Mouse (Mus musculus): ENCODE results near the gene Prcc. TPM values are rescaled to one million over a fixed set of nuclear protein-coding genes. Genes with fewer than 3 reads are reported as not detected.
A peak's percentile ranks its signal among the peaks of the same experiment; 100 is the strongest.
"Not testable (repeated sequence)": the region's sequence is repeated elsewhere in the genome, so short reads cannot be mapped to it uniquely, and the experiment has no call there.

Gene Prcc
- polyA plus RNA-seq, 1 experiment from 2014 or later, result 14.7 TPM

DNA sequence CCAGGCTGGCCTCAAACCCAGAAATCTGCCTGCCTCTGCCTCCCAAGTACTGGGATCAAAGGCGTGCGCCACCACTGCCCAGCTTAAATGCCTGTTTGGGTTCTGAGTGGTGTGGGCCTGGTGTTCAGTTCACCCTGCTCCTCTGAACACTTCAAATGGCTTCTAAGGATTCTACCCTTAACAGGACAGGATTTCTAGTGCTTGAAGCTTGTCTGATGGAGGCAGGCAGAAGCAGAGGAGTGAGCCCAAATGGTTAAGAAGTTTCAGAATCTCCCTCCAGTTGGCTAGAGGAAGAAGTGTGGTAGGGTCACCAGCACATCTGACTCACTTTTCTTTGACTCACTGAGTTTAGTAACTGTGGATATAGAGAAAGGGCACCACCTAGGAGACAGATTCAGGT is 24.0 kb upstream of the Prcc start:
- Histone ChIP-seq H3K27ac (ENCODE audit: low read depth) (peak overlapping the region; percentile 72), H3K4me3 (ENCODE audit: low read depth, low read length) (no peak overlapping the region), H3K4me1 (replicated peaks; ENCODE audit: control insufficient read depth, insufficient read depth, low read length) (peaks cover 36% of the 10 kb centered on the region), H3K4me2 (ENCODE audit: low read length) (peak overlapping the region; percentile 49), H3K9me3 (ENCODE audit: control insufficient read depth, low read length) (no peaks in the 10 kb centered on the region), H3K27me3 (replicated peaks; ENCODE audit: control insufficient read depth, insufficient read depth, low read length) (no peaks in the 10 kb centered on the region), H3K36me3 (ENCODE audit: control insufficient read depth, insufficient read depth, low read length) (peaks cover 13% of the 10 kb centered on the region), H3K9ac (ENCODE audit: low read length) (no peak overlapping the region)
- DNase-seq (ENCODE audit: low spot score) (no peak), ATAC-seq (replicated peaks; ENCODE audit: low FRiP score, low TSS enrichment, low read depth) (no peak)
- WGBS, result 93% methylated on average over 2 of the region's 2 CpGs

DNA sequence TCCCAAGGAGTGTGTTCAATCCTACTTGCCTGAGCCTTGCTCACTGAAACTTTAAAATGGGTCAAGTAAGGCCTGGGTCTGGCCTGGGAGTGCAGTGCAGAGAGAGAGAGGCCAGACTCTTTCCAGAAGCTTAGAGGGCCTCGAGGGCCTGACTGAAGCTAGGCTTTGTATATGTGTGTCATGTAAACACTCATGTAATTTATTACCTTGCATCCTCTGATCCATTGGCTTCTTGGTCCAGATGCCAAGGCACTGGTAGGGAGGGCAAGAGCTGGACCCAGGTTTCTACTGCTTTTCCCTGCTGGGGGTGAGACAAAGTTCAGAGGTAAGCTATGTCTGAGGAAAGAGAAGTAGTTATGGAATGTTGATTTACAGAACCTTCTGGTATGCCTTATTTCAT is 22.5 kb upstream of the Prcc start:
- no peak for DNase-seq (ENCODE audit: low spot score)
- WGBS, result 0% methylated on average over 1 of the region's 1 CpGs

DNA sequence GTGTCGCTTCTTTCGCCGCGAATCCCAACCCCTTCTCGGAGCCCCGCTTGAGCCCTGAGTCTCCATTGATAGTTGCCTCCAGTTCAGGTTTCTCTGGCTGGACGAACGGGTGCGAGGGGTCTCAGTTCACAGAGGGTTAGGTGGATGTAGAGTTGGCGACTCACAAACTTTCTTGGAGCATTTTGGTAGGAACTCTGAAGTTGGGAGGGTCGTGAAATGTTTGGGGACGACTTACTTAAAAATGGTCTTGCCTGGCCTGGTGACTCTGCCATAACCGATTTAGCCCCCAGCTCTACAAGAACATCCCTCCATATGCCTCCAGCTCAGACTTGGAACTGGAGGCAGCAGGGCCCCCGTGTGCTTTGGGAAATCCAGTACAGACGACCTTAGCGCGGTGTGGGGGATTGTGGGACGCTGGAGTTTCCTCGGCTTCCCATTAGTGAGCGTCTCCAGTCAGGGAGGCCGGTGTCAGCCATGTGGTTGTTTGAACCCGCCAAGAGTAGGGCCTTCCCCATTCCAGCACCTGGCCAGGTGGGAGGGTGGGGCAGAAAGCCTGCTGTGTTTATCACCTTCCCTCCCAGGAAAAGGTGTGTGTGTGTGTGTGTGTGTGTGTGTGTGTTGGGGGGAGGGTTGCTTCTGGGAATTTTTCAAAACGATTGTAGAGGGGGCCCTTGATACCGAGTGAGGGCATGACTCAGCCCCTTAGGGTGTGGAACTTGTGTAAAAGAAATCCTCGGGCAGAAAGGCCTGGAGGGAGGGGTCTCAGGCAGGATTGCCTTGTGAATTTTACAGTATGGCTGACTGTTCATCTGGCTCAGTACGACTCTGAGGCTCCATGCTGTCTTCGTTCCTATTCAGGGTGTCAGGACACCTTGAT is 21.8 kb upstream of the Prcc start:
- peak; percentile 36 for ATAC-seq (replicated peaks; ENCODE audit: low FRiP score, low TSS enrichment, low read depth)
- H3K27me3 ChIP-seq (replicated peaks; ENCODE audit: control insufficient read depth, insufficient read depth, low read length), result no peaks in the 10 kb centered on the region
- H3K4me2 ChIP-seq (ENCODE audit: low read length), result peak overlapping the region; percentile 78
- WGBS, result 1% methylated on average over 27 of the region's 27 CpGs
- no peaks in the 10 kb centered on the region for H3K9me3 ChIP-seq (ENCODE audit: control insufficient read depth, low read length)
- peak overlapping the region; percentile 92 for H3K27ac ChIP-seq (ENCODE audit: low read depth)
- peaks cover 36% of the 10 kb centered on the region for H3K4me1 ChIP-seq (replicated peaks; ENCODE audit: control insufficient read depth, insufficient read depth, low read length)
- H3K36me3 ChIP-seq (ENCODE audit: control insufficient read depth, insufficient read depth, low read length), result no peaks in the 10 kb centered on the region
- peak; percentile 79 for DNase-seq (ENCODE audit: low spot score)
- peak overlapping the region; percentile 90 for H3K9ac ChIP-seq (ENCODE audit: low read length)
- H3K4me3 ChIP-seq (ENCODE audit: low read depth, low read length), result peak overlapping the region; percentile 80

More for the DNA sequence above, 22.5 kb upstream of the Prcc start:
- Histone ChIP-seq H3K27me3 (replicated peaks; ENCODE audit: control insufficient read depth, insufficient read depth, low read length) (no peaks in the 10 kb centered on the region), H3K27ac (ENCODE audit: low read depth) (peak overlapping the region; percentile 92), H3K4me2 (ENCODE audit: low read length) (peak overlapping the region; percentile 78), H3K4me3 (ENCODE audit: low read depth, low read length) (peak overlapping the region; percentile 80), H3K36me3 (ENCODE audit: control insufficient read depth, insufficient read depth, low read length) (no peaks in the 10 kb centered on the region), H3K4me1 (replicated peaks; ENCODE audit: control insufficient read depth, insufficient read depth, low read length) (peaks cover 36% of the 10 kb centered on the region), H3K9ac (ENCODE audit: low read length) (peak overlapping the region; percentile 90), H3K9me3 (ENCODE audit: control insufficient read depth, low read length) (no peaks in the 10 kb centered on the region)
- ATAC-seq (replicated peaks; ENCODE audit: low FRiP score, low TSS enrichment, low read depth), result no peak

DNA sequence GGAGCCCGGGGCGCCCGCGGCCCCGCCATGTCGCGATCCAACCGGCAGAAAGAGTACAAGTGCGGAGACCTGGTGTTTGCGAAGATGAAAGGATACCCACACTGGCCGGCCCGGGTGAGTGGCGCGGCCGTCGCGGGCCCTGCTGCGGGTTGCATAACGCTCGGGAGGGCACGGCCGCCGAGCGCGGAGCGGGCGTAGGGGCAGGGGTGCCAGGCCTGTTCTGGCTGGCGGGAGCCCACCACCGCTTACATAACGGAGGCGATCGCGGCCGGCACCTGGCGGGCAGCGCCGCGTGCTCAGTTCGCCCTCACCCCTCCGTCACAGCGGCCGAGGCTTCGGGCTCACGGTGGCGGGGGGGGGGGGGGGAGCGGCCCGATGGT is 21.2 kb upstream of the Prcc start:
- peak; percentile 74 for DNase-seq (ENCODE audit: low spot score)
- 0% methylated on average over 39 of the region's 47 CpGs for WGBS
- Histone ChIP-seq H3K4me2 (ENCODE audit: low read length) (peak overlapping the region; percentile 78), H3K9ac (ENCODE audit: low read length) (peak overlapping the region; percentile 90), H3K36me3 (ENCODE audit: control insufficient read depth, insufficient read depth, low read length) (no peaks in the 10 kb centered on the region), H3K9me3 (ENCODE audit: control insufficient read depth, low read length) (no peaks in the 10 kb centered on the region), H3K4me3 (ENCODE audit: low read depth, low read length) (peak overlapping the region; percentile 80), H3K27ac (ENCODE audit: low read depth) (peak overlapping the region; percentile 92), H3K27me3 (replicated peaks; ENCODE audit: control insufficient read depth, insufficient read depth, low read length) (no peaks in the 10 kb centered on the region), H3K4me1 (replicated peaks; ENCODE audit: control insufficient read depth, insufficient read depth, low read length) (peaks cover 36% of the 10 kb centered on the region)
- peak; percentile 17; the same call in 1 of the 2 replicates for ATAC-seq (replicated peaks; ENCODE audit: low FRiP score, low TSS enrichment, low read depth)

DNA sequence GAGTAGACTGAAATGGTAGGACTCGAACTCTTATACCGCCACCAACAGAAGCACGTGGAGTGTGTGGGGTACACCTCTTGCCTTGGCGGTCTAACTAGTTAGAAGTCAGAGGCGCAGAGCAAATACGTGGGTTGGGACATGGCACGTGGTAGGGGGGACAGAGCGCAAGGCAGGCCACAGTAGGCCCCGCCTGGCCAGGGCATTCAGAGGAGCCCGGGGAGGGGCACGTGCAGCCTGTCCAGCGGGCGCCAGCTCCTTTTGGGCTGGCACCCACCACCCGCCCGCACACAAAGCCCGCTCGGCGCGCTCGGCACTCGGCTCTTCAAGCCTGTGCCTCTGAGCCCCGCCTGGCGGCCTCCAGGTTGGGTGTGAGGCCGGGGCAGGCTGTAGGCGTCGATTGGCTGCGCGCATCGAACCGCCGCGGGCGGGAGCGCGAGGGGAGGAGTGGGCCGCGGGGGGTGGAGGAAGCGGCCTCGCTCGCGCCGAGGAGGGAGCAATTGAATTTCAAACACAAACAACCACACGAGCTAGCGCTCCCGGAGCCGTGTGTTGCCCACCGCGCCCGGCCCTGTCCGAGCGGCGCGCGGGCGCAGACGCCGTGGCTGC is 20.6 kb upstream of the Prcc start, which contains the start of gene Hdgf:
Gene Hdgf, plus strand, starts transcription at position 442 of the 606 bp plus-strand sequence.
- Histone ChIP-seq H3K4me1 (replicated peaks; ENCODE audit: control insufficient read depth, insufficient read depth, low read length) (peaks cover 32% of the 10 kb centered on the region), H3K9me3 (ENCODE audit: control insufficient read depth, low read length) (no peaks in the 10 kb centered on the region), H3K4me2 (ENCODE audit: low read length) (peak within 1 kb of the TSS; percentile 78), H3K36me3 (ENCODE audit: control insufficient read depth, insufficient read depth, low read length) (no peaks in the 10 kb centered on the region), H3K9ac (ENCODE audit: low read length) (peak within 1 kb of the TSS; percentile 90), H3K27me3 (replicated peaks; ENCODE audit: control insufficient read depth, insufficient read depth, low read length) (no peaks in the 10 kb centered on the region), H3K4me3 (ENCODE audit: low read depth, low read length) (peak within 1 kb of the TSS; percentile 80), H3K27ac (ENCODE audit: low read depth) (peak within 1 kb of the TSS; percentile 92)
- DNase-seq (ENCODE audit: low spot score) (peak; percentile 90), ATAC-seq (replicated peaks; ENCODE audit: low FRiP score, low TSS enrichment, low read depth) (peak; percentile 92)
- under 1% methylated on average over 57 of the region's 57 CpGs for WGBS

DNA sequence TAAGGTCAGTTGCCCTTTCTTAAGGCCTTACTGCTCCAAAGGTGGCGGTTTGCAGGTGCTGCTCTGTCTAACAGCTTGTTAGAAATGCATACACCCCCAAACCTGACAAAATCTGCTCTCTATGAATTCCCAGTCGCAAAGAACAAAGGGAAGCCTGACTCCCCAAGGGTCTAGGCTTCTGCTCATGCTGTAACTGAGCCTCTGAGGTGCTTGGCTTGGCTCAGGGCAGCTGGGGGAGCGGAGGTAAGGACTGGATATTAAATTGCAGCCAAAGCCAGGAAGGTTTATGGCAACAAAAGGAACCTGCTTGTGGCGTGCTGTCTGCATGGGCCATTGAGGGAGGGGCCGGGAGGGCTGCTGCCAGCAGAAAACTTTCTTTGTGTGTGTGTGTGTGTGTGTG is 18.4 kb upstream of the Prcc start:
- ATAC-seq (replicated peaks; ENCODE audit: low FRiP score, low TSS enrichment, low read depth) (no peak), DNase-seq (ENCODE audit: low spot score) (no peak)
- Histone ChIP-seq H3K4me3 (ENCODE audit: low read depth, low read length) (no peak overlapping the region), H3K27me3 (replicated peaks; ENCODE audit: control insufficient read depth, insufficient read depth, low read length) (no peaks in the 10 kb centered on the region), H3K4me2 (ENCODE audit: low read length) (no peak overlapping the region), H3K27ac (ENCODE audit: low read depth) (no peak overlapping the region), H3K9ac (ENCODE audit: low read length) (no peak overlapping the region), H3K9me3 (ENCODE audit: control insufficient read depth, low read length) (no peaks in the 10 kb centered on the region), H3K36me3 (ENCODE audit: control insufficient read depth, insufficient read depth, low read length) (no peaks in the 10 kb centered on the region), H3K4me1 (replicated peaks; ENCODE audit: control insufficient read depth, insufficient read depth, low read length) (peaks cover 13% of the 10 kb centered on the region)
- WGBS, result 48% methylated on average over 5 of the region's 5 CpGs

DNA sequence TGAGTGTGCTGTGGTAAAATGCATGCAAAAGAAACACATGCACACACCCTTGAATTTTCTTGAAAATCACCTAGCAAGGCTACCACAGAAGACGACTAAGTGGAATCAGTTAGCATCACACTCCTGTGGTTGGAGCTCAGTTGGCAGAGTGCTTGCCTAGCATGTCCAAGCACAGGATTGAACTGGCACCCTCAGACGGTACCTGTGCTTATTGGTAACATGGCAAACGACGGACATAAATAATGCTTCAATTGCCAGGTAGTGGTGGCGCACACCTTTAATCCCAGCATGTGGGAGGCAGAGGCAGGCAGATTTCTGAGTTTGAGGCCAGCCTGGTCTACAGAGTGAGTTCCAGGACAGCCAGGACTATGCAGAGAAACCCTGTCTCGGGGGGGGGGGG is 16.6 kb upstream of the Prcc start:
- H3K27ac ChIP-seq (ENCODE audit: low read depth), result not testable (repeated sequence)

DNA sequence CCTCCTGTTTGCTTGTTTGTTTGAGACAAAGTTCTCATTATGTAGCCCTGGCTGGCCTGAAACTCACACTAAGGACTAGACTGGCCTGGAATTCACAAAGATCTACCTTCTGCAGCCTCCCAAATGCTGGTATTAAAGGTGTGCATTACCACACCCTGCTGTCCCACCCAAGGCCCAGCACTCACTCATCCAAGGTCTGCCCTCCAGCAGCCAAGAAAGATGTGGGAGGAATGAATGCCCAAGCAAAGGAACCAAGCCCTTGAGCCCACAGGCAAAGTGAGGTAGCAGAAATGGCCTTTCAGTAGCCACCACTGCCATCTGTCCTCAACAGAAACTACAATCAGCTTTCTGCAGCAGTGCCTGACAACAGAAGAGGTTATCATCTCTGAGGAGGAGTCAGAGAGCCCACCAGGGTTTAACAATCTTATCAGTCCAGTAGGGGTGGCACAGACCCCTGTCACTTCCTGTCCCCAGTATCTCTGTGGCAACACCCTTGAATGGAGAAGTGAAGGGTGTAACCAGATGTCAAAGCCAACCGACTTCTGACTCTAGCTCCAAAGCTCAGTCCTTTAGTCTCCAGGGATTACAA is 15.7 kb upstream of the Prcc start:
- no peaks in the 10 kb centered on the region for H3K9me3 ChIP-seq (ENCODE audit: control insufficient read depth, low read length)
- H3K4me1 ChIP-seq (replicated peaks; ENCODE audit: control insufficient read depth, insufficient read depth, low read length), result no peaks in the 10 kb centered on the region
- no peak overlapping the region for H3K4me2 ChIP-seq (ENCODE audit: low read length)
- DNase-seq (ENCODE audit: low spot score), result no peak
- H3K27me3 ChIP-seq (replicated peaks; ENCODE audit: control insufficient read depth, insufficient read depth, low read length), result no peaks in the 10 kb centered on the region
- no peak overlapping the region for H3K27ac ChIP-seq (ENCODE audit: low read depth)
- H3K9ac ChIP-seq (ENCODE audit: low read length), result no peak overlapping the region
- no peak overlapping the region for H3K4me3 ChIP-seq (ENCODE audit: low read depth, low read length)
- H3K36me3 ChIP-seq (ENCODE audit: control insufficient read depth, insufficient read depth, low read length), result no peaks in the 10 kb centered on the region
- WGBS, result 43% methylated on average over 1 of the region's 1 CpGs
- ATAC-seq (replicated peaks; ENCODE audit: low FRiP score, low TSS enrichment, low read depth), result no peak

More for the DNA sequence above, 16.6 kb upstream of the Prcc start:
- H3K36me3 ChIP-seq (ENCODE audit: control insufficient read depth, insufficient read depth, low read length); DNase-seq (ENCODE audit: low spot score); H3K27me3 ChIP-seq (replicated peaks; ENCODE audit: control insufficient read depth, insufficient read depth, low read length); ATAC-seq (replicated peaks; ENCODE audit: low FRiP score, low TSS enrichment, low read depth); H3K4me1 ChIP-seq (replicated peaks; ENCODE audit: control insufficient read depth, insufficient read depth, low read length); H3K4me3 ChIP-seq (ENCODE audit: low read depth, low read length); H3K9me3 ChIP-seq (ENCODE audit: control insufficient read depth, low read length); H3K4me2 ChIP-seq (ENCODE audit: low read length); H3K9ac ChIP-seq (ENCODE audit: low read length): not testable (repeated sequence)
- 90% methylated on average over 5 of the region's 6 CpGs for WGBS
